Mouse (Mus musculus) MEL (cell line): Measurements from ENCODE around the gene Haao. TPM values are rescaled to one million over a fixed set of nuclear protein-coding genes. Genes with fewer than 3 reads are reported as not detected.

Experiments used
- DNase-seq: peaks from one replicate; pipeline ENCODE4 v3.0.0; 2011; ENCODE audit warnings: low read depth, low spot score
- H3K27ac ChIP-seq: 2 replicates; pipeline ENCODE4 v1.5.1; 2012; ENCODE audit warnings: low read depth, mild to moderate bottlenecking, control low read depth, low read length, moderate library complexity; ENCODE audit not compliant: control insufficient read depth
- H3K27me3 ChIP-seq, 2 experiments: fragments of 150-350 bp in 1 of 2; sonication (generic) in 1 of 2; 2 replicates each; pipeline ENCODE4 v1.6.1; 2012; ENCODE audit warnings: low read length in 2 of 2, mild to moderate bottlenecking in 2 of 2, improper control_type of control experiment in 1 of 2, moderate library complexity in 1 of 2; ENCODE audit not compliant: insufficient read depth in 2 of 2, control insufficient read depth in 1 of 2
- H3K36me3 ChIP-seq, 2 experiments: 2 replicates each; pipeline ENCODE4 v1.6.1; 2012 to 2014; ENCODE audit warnings: low read length in 2 of 2, improper control_type of control experiment in 1 of 2, inconsistent platforms in 1 of 2, mild to moderate bottlenecking in 1 of 2; ENCODE audit not compliant: insufficient read depth in 2 of 2, control insufficient read depth in 1 of 2
- H3K4me1 ChIP-seq, 2 experiments: fragments of 150-350 bp in 1 of 2; sonication (generic) in 1 of 2; 2 replicates each; pipeline ENCODE4 v1.6.1; 2012; ENCODE audit warnings: low read length in 2 of 2, improper control_type of control experiment in 1 of 2, mild to moderate bottlenecking in 1 of 2; ENCODE audit not compliant: insufficient read depth in 2 of 2, control insufficient read depth in 1 of 2
- H3K4me3 ChIP-seq, 2 experiments: fragments of 150-350 bp in 1 of 2; sonication (generic) in 1 of 2; 2 replicates each; pipeline ENCODE4 v1.5.1; 2012; ENCODE audit warnings: low read depth in 2 of 2, low read length in 2 of 2, mild to moderate bottlenecking in 2 of 2, moderate library complexity in 2 of 2, control low read depth in 1 of 2, improper control_type of control experiment in 1 of 2; ENCODE audit not compliant: control insufficient read depth in 1 of 2, insufficient read depth in 1 of 2
- H3K79me2 ChIP-seq: 2 replicates; pipeline ENCODE4 v1.6.1; 2012; ENCODE audit warnings: mild to moderate bottlenecking, low read length, moderate library complexity; ENCODE audit not compliant: control insufficient read depth, poor library complexity, insufficient read depth
- H3K9ac ChIP-seq: 2 replicates; pipeline ENCODE4 v1.6.1; 2012; ENCODE audit warnings: low read depth, mild to moderate bottlenecking, control low read depth, low read length, moderate library complexity; ENCODE audit not compliant: control insufficient read depth, poor library complexity, severe bottlenecking
- H3K9me3 ChIP-seq: fragments of 150-350 bp; sonication (generic); replicated peaks from 2 replicates; pipeline ENCODE4 v1.6.1; 2012; ENCODE audit warnings: mild to moderate bottlenecking, low read length, improper control_type of control experiment, moderate library complexity; ENCODE audit not compliant: insufficient read depth
- BHLHE40 ChIP-seq: IDR thresholded peaks from 2 replicates; pipeline ENCODE4 v1.6.1; 2012; ENCODE audit warnings: low read depth, mild to moderate bottlenecking, inconsistent platforms, low read length, improper control_type of control experiment, borderline replicate concordance
- CHD2 ChIP-seq: IDR thresholded peaks from 2 replicates; pipeline ENCODE4 v1.6.1; 2011; ENCODE audit warnings: low read length, improper control_type of control experiment
- E2F4 ChIP-seq: IDR thresholded peaks from 2 replicates; pipeline ENCODE4 v1.6.1; 2011; ENCODE audit warnings: low read depth, low read length, improper control_type of control experiment, borderline replicate concordance
- ELF1 ChIP-seq: IDR thresholded peaks from 2 replicates; pipeline ENCODE4 v1.6.1; 2014; ENCODE audit warnings: low read depth, mild to moderate bottlenecking, inconsistent platforms, low read length, improper control_type of control experiment, moderate library complexity
- EP300 ChIP-seq, 2 experiments: IDR thresholded peaks; 2 replicates each; pipeline ENCODE4 v1.6.1; 2011; ENCODE audit warnings: improper control_type of control experiment in 2 of 2, low read length in 2 of 2, low read depth in 1 of 2, mild to moderate bottlenecking in 1 of 2
- ETS1 ChIP-seq: IDR thresholded peaks from 2 replicates; pipeline ENCODE4 v1.6.1; 2012; ENCODE audit warnings: low read depth, mild to moderate bottlenecking, inconsistent platforms, low read length, improper control_type of control experiment, moderate library complexity
- GABPA ChIP-seq: IDR thresholded peaks from 2 replicates; pipeline ENCODE4 v1.6.1; 2012; ENCODE audit warnings: low read depth, mild to moderate bottlenecking, inconsistent platforms, low read length, improper control_type of control experiment, moderate library complexity
- GATA1 ChIP-seq: IDR thresholded peaks from 2 replicates; pipeline ENCODE4 v1.6.1; 2011; ENCODE audit warnings: low read depth, low read length, improper control_type of control experiment
- HCFC1 ChIP-seq: IDR thresholded peaks from 2 replicates; pipeline ENCODE4 v1.6.1; 2012; ENCODE audit warnings: low read depth, mild to moderate bottlenecking, inconsistent platforms, low read length, improper control_type of control experiment, moderate library complexity
- JUND ChIP-seq: IDR thresholded peaks from 2 replicates; pipeline ENCODE4 v1.6.1; 2011; ENCODE audit warnings: low read depth, mild to moderate bottlenecking, improper control_type of control experiment, low read length
- KAT2A ChIP-seq: conservative IDR thresholded peaks from 2 replicates; pipeline ENCODE4 v1.6.1; 2012; ENCODE audit warnings: low read depth, low read length, improper control_type of control experiment, inconsistent platforms
- MAX ChIP-seq: IDR thresholded peaks from 2 replicates; pipeline ENCODE4 v1.6.1; 2011; ENCODE audit warnings: low read length, improper control_type of control experiment
- MAZ ChIP-seq: IDR thresholded peaks from 2 replicates; pipeline ENCODE4 v1.6.1; 2012; ENCODE audit warnings: low read depth, mild to moderate bottlenecking, inconsistent platforms, low read length, improper control_type of control experiment
- MEF2A ChIP-seq: IDR thresholded peaks from 2 replicates; pipeline ENCODE4 v1.6.1; 2014; ENCODE audit warnings: low read depth, mild to moderate bottlenecking, inconsistent platforms, low read length, improper control_type of control experiment; ENCODE audit not compliant: poor library complexity, insufficient replicate concordance, severe bottlenecking; ENCODE audit errors: extremely low read depth
- MYB ChIP-seq: IDR thresholded peaks from 2 replicates; pipeline ENCODE4 v1.6.1; 2011; ENCODE audit warnings: mild to moderate bottlenecking, low read depth, low read length, improper control_type of control experiment
- NELFE ChIP-seq: IDR thresholded peaks from 2 replicates; pipeline ENCODE4 v1.6.1; 2011; ENCODE audit warnings: low read depth, low read length, improper control_type of control experiment
- NRF1 ChIP-seq: IDR thresholded peaks from 2 replicates; pipeline ENCODE4 v1.6.1; 2014; ENCODE audit warnings: low read depth, mild to moderate bottlenecking, inconsistent platforms, low read length, improper control_type of control experiment, moderate library complexity; ENCODE audit not compliant: poor library complexity, insufficient read depth, severe bottlenecking
- POLR2AphosphoS2 ChIP-seq: IDR thresholded peaks from 2 replicates; pipeline ENCODE4 v1.6.1; 2011; ENCODE audit warnings: low read length, improper control_type of control experiment
- RAD21 ChIP-seq: IDR thresholded peaks from 2 replicates; pipeline ENCODE4 v1.6.1; 2011; ENCODE audit warnings: mild to moderate bottlenecking, low read depth, low read length, improper control_type of control experiment
- SMC3 ChIP-seq: IDR thresholded peaks from 2 replicates; pipeline ENCODE4 v1.6.1; 2011; ENCODE audit warnings: low read depth, low read length, improper control_type of control experiment
- TAL1 ChIP-seq: IDR thresholded peaks from 2 replicates; pipeline ENCODE4 v1.6.1; 2012; ENCODE audit warnings: mild to moderate bottlenecking, inconsistent platforms, low read length, moderate library complexity, mixed read lengths
- TBP ChIP-seq: IDR thresholded peaks from 2 replicates; pipeline ENCODE4 v1.8.0; 2011; ENCODE audit warnings: low read depth, low read length, improper control_type of control experiment
- TCF12 ChIP-seq: IDR thresholded peaks from 2 replicates; pipeline ENCODE4 v1.6.1; 2014; ENCODE audit warnings: low read depth, mild to moderate bottlenecking, inconsistent platforms, low read length, improper control_type of control experiment, moderate library complexity
- USF2 ChIP-seq, 2 experiments: IDR thresholded peaks; 2 replicates each; pipeline ENCODE4 v1.6.1; 2011 to 2012; ENCODE audit warnings: improper control_type of control experiment in 2 of 2, low read length in 2 of 2, borderline replicate concordance in 1 of 2, inconsistent platforms in 1 of 2, low read depth in 1 of 2, mild to moderate bottlenecking in 1 of 2; ENCODE audit not compliant: insufficient read depth in 1 of 2
- ZC3H11A ChIP-seq: IDR thresholded peaks from 2 replicates; pipeline ENCODE4 v1.6.1; 2012; ENCODE audit warnings: low read depth, mild to moderate bottlenecking, inconsistent platforms, low read length, improper control_type of control experiment
- ZKSCAN1 ChIP-seq: IDR thresholded peaks from 2 replicates; pipeline ENCODE4 v1.6.1; 2012; ENCODE audit warnings: low read depth, mild to moderate bottlenecking, inconsistent platforms, low read length, improper control_type of control experiment, moderate library complexity
- polyA plus RNA-seq, 2 experiments: library from polyadenylated mRNA; stranded (reverse) in 1 of 2; unstranded in 1 of 2; fragments of >175 nt in 1 of 2; fragments of >200 nt in 1 of 2; gene quantifications; 2 replicates each; pipeline versions ENCODE4 v1.2.1 to v1.2.4; 2012; ENCODE audit warnings: low replicate concordance in 2 of 2, low read depth in 1 of 2; ENCODE audit not compliant: insufficient read length in 2 of 2, insufficient read depth in 1 of 2, missing spikeins in 1 of 2
- total RNA-seq: library from RNA; depleted of rRNA; stranded (reverse); fragments of 300-350 nt; gene quantifications from 2 replicates; pipeline ENCODE4 v1.2.3, GENCODE M21; 2012

The Haao gene
- total and polyA plus RNA-seq, 3 experiments, result 1.5 to 2.8 TPM; not detected in 1

GRCm38 (mm10) chr17:83882788-83883187, 35.0 kb upstream of the Haao start:
- Histone ChIP-seq H3K9me3 (no peaks in the 10 kb centered on the region), H3K27ac (no peak overlapping the region), H3K4me1 (peaks cover 3 to 24% of the 10 kb centered on the region in 2 experiments), H3K4me3 (no peak overlapping the region)
- TF ChIP-seq SMC3 (no peak), TBP (no peak), E2F4 (no peak), MEF2A (no peak), GATA1 (no peak), MYB (no peak), BHLHE40 (no peak), TAL1 (no peak), MAZ (no peak), GABPA (no peak), POLR2AphosphoS2 (no peak), NELFE (no peak), MAX (no peak), KAT2A (no peak)
- TF ChIP-seq, all 39 proteins: peak for 0
- H3K9ac ChIP-seq, result no peak overlapping the region
- DNase-seq, result no peak
- H3K27me3 ChIP-seq, result no peaks in the 10 kb centered on the region
- no peaks in the 10 kb centered on the region for H3K79me2 ChIP-seq
- H3K36me3 ChIP-seq, result peaks cover 0 to 10% of the 10 kb centered on the region in 2 experiments; a peak in 2 of 4 replicates

- H3K9me3 ChIP-seq, result no peaks in the 10 kb centered on the region
- H3K4me3 ChIP-seq, result 0 out of 4 replicates have a peak overlapping the region, but pooled peaks of 1 of the 2 experiments have one; percentile 2
- DNase-seq, result no peak
- H3K9ac ChIP-seq, result no peak overlapping the region
- TF ChIP-seq USF2 (IDR thresholded peaks at IDR 0.05; ENCODE audit: borderline replicate concordance in 1 of 2, insufficient read depth in 1 of 2, low read depth in 1 of 2, low read length in 2 of 2), result no peak
- TF ChIP-seq EP300 (IDR thresholded peaks at IDR 0.05; ENCODE audit: low read depth in 1 of 2, low read length in 2 of 2), result no peak
- no peak for TF ChIP-seq NELFE
- no peak for TF ChIP-seq ZC3H11A
- no peak for TF ChIP-seq NRF1
- TF ChIP-seq HCFC1, result no peak
- no peak for TF ChIP-seq GATA1
- no peak for TF ChIP-seq ETS1
- no peak for TF ChIP-seq MEF2A
- TF ChIP-seq ZKSCAN1, result no peak
- no peak for TF ChIP-seq POLR2AphosphoS2
- TF ChIP-seq TCF12, result no peak
- TF ChIP-seq CHD2, result no peak
- no peak for TF ChIP-seq JUND
- no peak for TF ChIP-seq SMC3
- no peak for TF ChIP-seq RAD21
- TF ChIP-seq GABPA, result no peak
- TF ChIP-seq ELF1, result no peak
- no peaks in the 10 kb centered on the region for H3K27me3 ChIP-seq
- H3K36me3 ChIP-seq, result peaks cover 0 to 10% of the 10 kb centered on the region in 2 experiments; a peak in 2 of 4 replicates
- H3K27ac ChIP-seq, result peak overlapping the region; percentile 42
- peaks cover 3 to 24% of the 10 kb centered on the region in 2 experiments for H3K4me1 ChIP-seq
- H3K79me2 ChIP-seq, result no peaks in the 10 kb centered on the region
Observed at GRCm38 (mm10) chr17:83881071-83881470, 33.3 kb upstream of the Haao start.
